Mouse (Mus musculus) frontal cortex, postnatal 36 days (tissue): ENCODE measurements at regions not wholly inside any gene's neighbourhood (a gene's known extent, or its start where the extent isn't known, plus 50 kb on each side); places are given as distances from the start of the nearest gene placed in this dataset.
A peak's percentile ranks its signal among the peaks of the same experiment; 100 is the strongest.

Experiments used
- DNase-seq, 2 experiments: peaks; one replicate each; pipeline ENCODE4 v3.0.0; 2022; ENCODE audit warnings: low spot score in 2 of 2

- DNase-seq: peak; percentile 15
Measured at GRCm38 (mm10) chr2:160421216-160421911, 54.5 kb upstream of the Mafb start.

- DNase-seq: no peak
Measured at GRCm38 (mm10) chr2:160424491-160424890, 57.6 kb upstream of the Mafb start.

- DNase-seq: no peak
Measured at GRCm38 (mm10) chr2:160427431-160427830, 60.6 kb upstream of the Mafb start.

GRCm38 (mm10) chr2:160433252-160433651 is 66.4 kb upstream of the Mafb start:
- peak; percentile 89 to 93 for DNase-seq

GRCm38 (mm10) chr2:160434701-160435100 is 67.8 kb upstream of the Mafb start:
- no peak for DNase-seq

- no peak for DNase-seq
Measured at GRCm38 (mm10) chr2:160435622-160436021, 68.8 kb upstream of the Mafb start.

- DNase-seq: no peak
Measured at GRCm38 (mm10) chr2:160439028-160439427, 72.2 kb upstream of the Mafb start.

GRCm38 (mm10) chr2:160440236-160440635 is 73.4 kb upstream of the Mafb start:
- DNase-seq: no peak

- peak in 1 of 2 experiments; percentile 14 for DNase-seq
Measured at GRCm38 (mm10) chr2:160451057-160451456, 84.2 kb upstream of the Mafb start.

GRCm38 (mm10) chr2:160451481-160452238 is 84.8 kb upstream of the Mafb start:
- peak; percentile 55 to 61 for DNase-seq

- no peak for DNase-seq
Measured at GRCm38 (mm10) chr2:160452239-160452530, 85.3 kb upstream of the Mafb start.

GRCm38 (mm10) chr2:160452730-160453129 is 85.9 kb upstream of the Mafb start:
- DNase-seq: no peak

- no peak for DNase-seq
Measured at GRCm38 (mm10) chr2:160455617-160456016, 88.8 kb upstream of the Mafb start.

- DNase-seq: no peak
Measured at GRCm38 (mm10) chr2:160456681-160457080, 89.8 kb upstream of the Mafb start.

GRCm38 (mm10) chr2:160471561-160471960 is 104.7 kb upstream of the Mafb start:
- no peak for DNase-seq

- no peak for DNase-seq
Measured at GRCm38 (mm10) chr2:160476181-160476580, 109.3 kb upstream of the Mafb start.

GRCm38 (mm10) chr2:160479240-160479639 is 112.4 kb upstream of the Mafb start:
- DNase-seq: no peak

GRCm38 (mm10) chr2:160485097-160485496 is 118.2 kb upstream of the Mafb start:
- DNase-seq: no peak

GRCm38 (mm10) chr2:160485515-160485914 is 118.7 kb upstream of the Mafb start:
- no peak for DNase-seq

GRCm38 (mm10) chr2:160499726-160500125 is 132.9 kb upstream of the Mafb start:
- no peak for DNase-seq

- no peak for DNase-seq
Measured at GRCm38 (mm10) chr2:160502901-160503300, 136.0 kb upstream of the Mafb start.

GRCm38 (mm10) chr2:160503597-160504393 is 136.9 kb upstream of the Mafb start:
- DNase-seq: no peak

GRCm38 (mm10) chr2:160504394-160504657 is 137.5 kb upstream of the Mafb start:
- DNase-seq: no peak
